Mouse (Mus musculus): ENCODE data around the gene Fam234a. TPM values are rescaled to one million over a fixed set of nuclear protein-coding genes. Genes with fewer than 3 reads are reported as not detected.
"Not testable (repeated sequence)": the region's sequence is repeated elsewhere in the genome, so short reads cannot be mapped to it uniquely, and the experiment has no call there.

The Fam234a gene
- 100 to 1,000 TPM; 112 to 124 TPM for total RNA-seq (2021)
- long read RNA-seq, experiment 1, transcript Fam234a-206 (12 exons, 2,749 nt): minor isoform, 24 of 138 reads
- long read RNA-seq, experiment 1, transcript Fam234a-202 (12 exons, 2,629 nt): minor isoform, 15 of 138 reads
- long read RNA-seq, experiment 1, transcript Fam234a-209 (13 exons, 2,833 nt): major isoform, 31 of 138 reads
- long read RNA-seq, experiment 1, transcript Fam234a-201 (13 exons, 3,714 nt): minor isoform, 26 of 138 reads
- long read RNA-seq, experiment 1, partial matches to known transcripts: 7 of 138 reads
- long read RNA-seq, experiment 1, other reads (novel, unspliced or antisense): 29 of 138 reads
- long read RNA-seq, experiment 2, transcript Fam234a-202 (12 exons, 2,629 nt): major isoform, 57 of 312 reads
- long read RNA-seq, experiment 2, transcript Fam234a-206 (12 exons, 2,749 nt): minor isoform, 47 of 312 reads
- long read RNA-seq, experiment 2, transcript Fam234a-201 (13 exons, 3,714 nt): major isoform, 57 of 312 reads
- long read RNA-seq, experiment 2, transcript Fam234a-209 (13 exons, 2,833 nt): minor isoform, 44 of 312 reads
- long read RNA-seq, experiment 2, partial matches to known transcripts: 41 of 312 reads
- long read RNA-seq, experiment 2, other reads (novel, unspliced or antisense): 56 of 312 reads

GRCm38 (mm10) chr17:26244101-26244841, at the start of gene Fam234a:
Fam234a (minus strand) TSS chr17:26244242.
- DNase-seq (ENCODE audit: low spot score in 2 of 2): peak; percentile 88 to 91

GRCm38 (mm10) chr17:26289475-26289874, 45.4 kb upstream of the Fam234a start:
- DNase-seq (ENCODE audit: low spot score in 2 of 2): no peak

GRCm38 (mm10) chr17:26286199-26286955, 42.3 kb upstream of the Fam234a start:
- no peak for DNase-seq (ENCODE audit: low spot score in 2 of 2)

DNA sequence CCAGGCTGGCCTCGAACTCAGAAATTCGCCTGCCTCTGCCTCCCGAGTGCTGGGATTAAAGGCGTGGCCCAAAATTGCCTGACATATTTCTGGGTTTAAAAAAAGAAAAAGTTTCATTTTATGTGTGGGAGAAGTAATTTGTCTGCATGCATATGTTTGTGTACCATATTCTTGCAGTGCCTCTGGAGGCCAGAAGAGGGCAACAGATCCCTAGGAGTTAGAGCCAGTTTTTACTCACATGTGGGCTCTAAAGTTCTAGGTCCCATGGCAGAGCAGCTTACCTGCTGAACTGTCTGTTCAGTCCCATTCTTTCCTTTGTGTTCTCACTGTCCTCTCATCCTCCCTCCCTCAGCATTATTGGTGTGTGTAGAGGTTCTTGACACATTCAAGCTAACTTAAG, 32.7 kb upstream of the Fam234a start:
- peak in 1 of 2 experiments; percentile 18 for DNase-seq (ENCODE audit: low spot score in 2 of 2)

DNA sequence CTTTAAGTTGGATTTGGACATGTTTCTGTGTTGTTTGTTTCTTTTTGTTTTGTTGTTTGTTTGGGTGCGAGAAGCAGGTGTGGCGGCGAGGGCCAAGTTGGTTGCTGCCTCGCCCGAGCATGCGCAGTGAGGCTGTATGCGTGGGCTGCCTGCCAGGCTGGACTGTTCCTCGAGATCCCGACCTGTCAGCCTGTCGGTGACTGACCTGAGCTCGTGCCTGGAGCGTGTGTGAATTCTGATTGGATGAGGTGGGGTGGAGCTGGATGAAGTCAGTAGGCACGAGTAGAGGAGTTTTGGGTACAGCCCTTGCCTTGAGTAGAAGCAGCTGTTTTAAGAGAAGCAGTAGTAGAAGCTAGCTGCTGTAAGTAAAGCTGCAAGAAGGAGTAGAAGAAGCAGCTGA, 31.9 kb upstream of the Fam234a start:
- no peak for DNase-seq (ENCODE audit: low spot score in 2 of 2)

- DNase-seq (ENCODE audit: low spot score in 2 of 2): no peak
These were observed 28.5 kb upstream of the Fam234a start for GRCm38 (mm10) chr17:26272586-26272985.

DNA sequence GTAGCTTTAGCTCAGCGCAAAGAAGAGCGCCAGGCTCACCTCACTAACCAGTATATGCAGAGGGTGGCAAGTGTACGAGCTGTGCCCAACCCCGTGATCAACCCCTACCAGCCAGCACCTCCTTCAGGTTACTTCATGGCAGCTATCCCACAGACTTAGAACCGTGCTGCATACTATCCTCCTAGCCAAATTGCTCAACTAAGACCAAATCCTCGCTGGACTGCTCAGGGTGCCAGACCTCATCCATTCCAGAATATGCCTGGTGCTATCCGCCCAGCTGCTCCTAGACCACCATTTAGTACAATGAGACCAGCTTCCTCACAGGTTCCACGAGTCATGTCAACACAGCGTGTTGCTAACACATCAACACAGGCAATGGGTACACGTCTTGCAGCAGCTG, 25.5 kb upstream of the Fam234a start:
- DNase-seq (ENCODE audit: low spot score in 2 of 2): not testable (repeated sequence)

- no peak for DNase-seq (ENCODE audit: low spot score in 2 of 2)
These were observed 24.8 kb upstream of the Fam234a start for GRCm38 (mm10) chr17:26268851-26269250.

- no peak for DNase-seq (ENCODE audit: low spot score in 2 of 2)
These were observed 18.3 kb upstream of the Fam234a start for GRCm38 (mm10) chr17:26262384-26262783.

DNA sequence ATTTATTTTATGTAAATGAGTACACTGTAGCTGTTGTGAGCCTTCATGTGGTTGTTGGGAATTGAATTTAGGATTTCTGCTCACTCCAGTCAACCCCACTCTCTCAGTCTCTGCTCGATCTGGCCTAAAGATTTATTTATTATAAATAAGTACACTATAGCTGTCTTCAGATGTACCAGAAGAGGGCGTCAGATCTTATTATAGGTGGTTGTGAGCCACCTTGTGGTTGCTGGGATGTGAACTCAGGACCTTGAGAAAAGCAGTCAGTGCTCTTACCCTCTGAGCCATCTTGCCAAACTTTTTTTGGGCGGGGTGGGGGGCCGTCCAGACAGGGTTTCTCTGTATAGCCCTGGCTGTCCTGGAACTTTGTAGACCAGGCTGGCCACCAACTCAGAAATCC, 17.8 kb upstream of the Fam234a start:
- no peak for DNase-seq (ENCODE audit: low spot score in 2 of 2)

- no peak for DNase-seq (ENCODE audit: low spot score in 2 of 2)
These were observed 11.3 kb upstream of the Fam234a start for GRCm38 (mm10) chr17:26255313-26255712.

- DNase-seq (ENCODE audit: low spot score in 2 of 2): no peak
These were observed 9.4 kb upstream of the Fam234a start for GRCm38 (mm10) chr17:26253399-26253798.

- peak; percentile 91 to 93 for DNase-seq (ENCODE audit: low spot score in 2 of 2)
These were observed 8.7 kb upstream of the Fam234a start, which contains the start of gene Luc7l for GRCm38 (mm10) chr17:26252539-26253251. Luc7l (plus strand) TSS chr17:26252896.

- DNase-seq (ENCODE audit: low spot score in 2 of 2): no peak
These were observed 8.0 kb upstream of the Fam234a start for GRCm38 (mm10) chr17:26251886-26252538.

GRCm38 (mm10) chr17:26243471-26244100, 456 bp downstream of the Fam234a start:
- DNase-seq (ENCODE audit: low spot score in 2 of 2): peak in 1 of 2 experiments; percentile 69

- no peak for DNase-seq (ENCODE audit: low spot score in 2 of 2)
These were observed 3.1 kb downstream of the Fam234a start for GRCm38 (mm10) chr17:26240990-26241389.

- no peak for DNase-seq (ENCODE audit: low spot score in 2 of 2)
These were observed 3.8 kb downstream of the Fam234a start for GRCm38 (mm10) chr17:26240120-26240790.

DNA sequence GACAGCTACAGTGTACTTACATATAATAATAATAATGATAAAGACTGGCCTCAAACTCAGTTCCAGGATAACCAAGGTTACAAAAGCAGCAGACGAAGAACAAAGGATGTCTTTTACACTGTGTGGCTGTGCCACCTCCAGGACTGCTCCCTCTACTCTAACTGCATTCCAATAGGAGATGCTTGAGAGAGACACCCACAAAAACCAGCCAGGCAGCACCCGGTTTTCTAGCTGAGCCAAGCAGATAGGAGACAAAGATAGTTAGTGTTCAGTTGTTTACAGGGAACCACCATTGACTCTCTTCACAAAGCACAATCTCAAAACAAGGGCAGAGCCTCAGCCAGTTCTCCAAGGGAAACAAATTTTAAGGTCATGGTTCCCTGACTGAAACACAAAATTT, 4.5 kb downstream of the Fam234a start:
- DNase-seq (ENCODE audit: low spot score in 2 of 2): no peak

- DNase-seq (ENCODE audit: low spot score in 2 of 2): no peak
These were observed 6.4 kb downstream of the Fam234a start for GRCm38 (mm10) chr17:26237667-26238066.
